Mouse (Mus musculus): ENCODE results near the gene Il18r1.

- TF ChIP-seq CTCF (IDR thresholded peaks at IDR 0.05; ENCODE audit: control insufficient read depth, insufficient read depth, low read length), result no peak
- TF ChIP-seq POLR2A (IDR thresholded peaks at IDR 0.05; ENCODE audit: borderline replicate concordance, control insufficient read depth, low read depth, low read length), result no peak
These were observed 41.5 kb upstream of the Il18r1 start for GRCm38 (mm10) chr1:40423892-40424291.

Measured in bone marrow, adult 2 months (tissue).